Mouse (Mus musculus) embryo, embryonic 11 days (tissue): ENCODE measurements around the gene Majin.

ENCODE experiments used
- DNase-seq: peaks from one replicate; pipeline ENCODE4 v3.0.0-alpha.2; 2015

Gene Majin

DNA sequence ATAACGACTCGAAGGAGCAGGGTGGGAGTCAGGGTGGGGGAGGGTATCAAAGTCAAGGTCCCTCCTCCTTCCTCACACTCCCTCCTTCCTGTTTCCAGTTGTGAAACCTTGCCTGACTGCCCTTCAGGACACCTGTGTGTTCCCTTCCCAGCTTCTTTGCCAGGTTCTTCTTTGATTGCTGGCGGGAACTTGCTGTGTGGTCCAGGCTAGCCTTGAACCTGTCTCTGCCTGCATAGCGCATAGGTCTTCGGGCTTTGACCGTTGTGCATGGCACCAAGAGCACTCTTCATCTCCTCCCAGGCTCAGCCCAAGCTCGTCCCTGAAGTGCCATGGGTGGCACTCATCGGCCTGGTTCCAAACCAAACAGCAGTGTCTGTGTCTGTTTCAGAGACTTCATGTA is 80.8 kb downstream of the Majin start:
- no peak for DNase-seq

GRCm38 (mm10) chr19:6265727-6266182 is 81.6 kb downstream of the Majin start:
- no peak for DNase-seq

DNA sequence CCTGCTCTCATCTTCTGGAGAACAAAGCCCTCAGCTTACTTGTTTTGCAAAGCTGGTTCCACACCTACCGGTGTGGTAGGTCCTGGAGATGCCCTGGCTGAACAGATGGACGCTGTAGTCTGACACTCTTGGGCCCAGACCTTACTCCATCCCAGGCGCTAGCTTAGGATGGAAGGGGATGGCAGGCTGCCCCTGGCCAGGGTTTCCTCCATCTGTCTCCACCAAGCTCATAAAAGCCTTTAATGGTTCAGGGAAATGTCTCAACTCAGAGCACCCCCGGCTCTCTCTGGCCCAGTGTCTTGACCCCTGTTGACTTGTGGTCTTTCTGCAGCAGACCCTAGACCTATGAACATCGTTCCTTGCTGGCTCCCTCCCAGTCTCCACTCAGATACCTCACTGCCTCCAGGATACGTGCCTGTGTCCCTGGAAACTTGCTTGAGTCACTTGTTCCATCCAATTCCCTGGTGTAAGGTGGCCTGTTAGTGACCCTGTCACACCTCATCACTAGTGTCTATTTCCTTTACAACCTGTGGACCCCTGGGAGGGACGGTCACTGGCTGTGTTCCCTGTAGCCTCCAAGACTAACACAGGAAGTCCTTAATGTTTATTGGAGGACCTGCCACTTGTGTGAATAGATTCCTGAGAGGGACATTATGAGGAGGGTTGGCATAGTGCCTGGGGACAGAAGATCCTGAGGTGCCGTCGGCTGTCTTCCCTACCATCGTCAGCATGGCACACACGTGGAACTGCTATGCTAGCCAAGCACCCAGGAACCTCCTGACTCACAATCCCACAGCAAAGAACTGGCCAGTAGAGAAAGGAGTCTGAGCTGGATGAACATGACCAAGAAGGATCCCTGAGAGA is 83.3 kb downstream of the Majin start:
- no peak for DNase-seq

DNA sequence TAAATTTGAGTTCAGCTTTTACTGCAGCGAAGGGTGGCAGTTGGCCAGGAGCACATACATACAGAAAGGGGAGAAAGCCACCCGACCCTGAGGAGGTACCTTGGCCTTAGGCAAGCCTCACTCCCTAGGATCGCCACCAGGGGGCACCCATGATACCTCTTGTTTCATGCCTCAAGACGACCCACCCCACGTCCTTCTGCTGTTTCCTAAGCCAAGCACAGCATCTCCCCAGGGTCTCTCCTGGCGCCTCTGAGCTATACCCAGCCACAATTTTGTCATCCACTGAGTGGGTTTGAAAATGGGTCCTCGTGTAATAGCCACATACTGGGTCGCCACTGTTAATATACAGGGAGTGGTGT is 84.0 kb downstream of the Majin start:
- peak; percentile 89 for DNase-seq

DNA sequence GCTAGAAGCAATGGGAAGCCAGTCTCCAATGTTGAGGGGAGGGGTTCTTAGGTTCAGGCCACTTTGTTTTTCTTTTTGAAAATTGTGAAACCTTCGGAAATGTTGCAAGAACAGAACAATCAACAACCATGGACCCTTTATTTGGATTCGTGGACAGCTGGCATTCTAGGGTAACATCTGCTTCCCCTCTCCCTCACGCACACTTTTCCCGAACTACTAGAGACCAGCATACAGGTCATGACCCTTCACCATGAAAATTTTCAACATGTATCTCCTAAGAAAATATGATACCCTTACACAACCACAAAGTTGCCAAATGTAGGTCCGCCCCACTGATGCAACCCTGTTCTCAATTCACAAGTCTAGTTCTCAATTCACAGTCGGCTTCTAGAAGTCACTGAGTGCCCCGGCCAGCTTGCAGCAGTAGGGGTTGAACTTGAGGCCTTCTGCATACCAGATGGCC is 84.5 kb downstream of the Majin start:
- DNase-seq: no peak

DNA sequence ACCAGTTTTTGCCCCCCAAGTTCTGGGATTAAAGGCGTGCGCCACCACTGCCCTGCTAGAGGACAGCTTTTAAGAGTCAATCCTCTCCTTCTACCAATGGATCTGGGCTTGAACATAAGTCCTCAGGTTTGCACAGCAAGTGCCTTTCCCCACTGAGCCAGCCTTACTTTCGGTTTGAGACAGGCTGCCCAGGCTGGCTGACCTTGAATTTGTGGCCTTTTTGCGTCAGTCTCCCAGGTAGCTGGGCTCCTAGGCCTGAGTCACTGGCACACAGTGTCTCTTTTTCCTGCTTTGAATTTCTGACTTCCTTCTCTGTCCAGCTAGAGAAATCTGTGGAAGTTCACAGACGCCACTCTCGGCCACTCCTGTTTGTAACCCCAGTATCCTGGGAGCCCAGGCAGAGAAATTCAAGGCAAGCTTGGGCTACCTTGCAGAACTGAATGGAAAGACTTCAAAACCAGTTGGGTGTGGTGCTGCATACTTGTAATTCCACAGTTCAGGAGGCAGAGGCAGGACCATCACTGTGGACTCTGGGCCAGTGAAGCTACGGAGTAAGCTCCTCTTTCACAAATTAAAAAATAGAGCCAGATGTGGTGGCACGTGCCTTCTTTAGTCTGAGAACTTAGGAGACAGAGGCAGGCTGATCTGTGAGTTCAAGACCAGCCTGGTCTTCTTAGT is 85.7 kb downstream of the Majin start:
- DNase-seq: no peak

DNA sequence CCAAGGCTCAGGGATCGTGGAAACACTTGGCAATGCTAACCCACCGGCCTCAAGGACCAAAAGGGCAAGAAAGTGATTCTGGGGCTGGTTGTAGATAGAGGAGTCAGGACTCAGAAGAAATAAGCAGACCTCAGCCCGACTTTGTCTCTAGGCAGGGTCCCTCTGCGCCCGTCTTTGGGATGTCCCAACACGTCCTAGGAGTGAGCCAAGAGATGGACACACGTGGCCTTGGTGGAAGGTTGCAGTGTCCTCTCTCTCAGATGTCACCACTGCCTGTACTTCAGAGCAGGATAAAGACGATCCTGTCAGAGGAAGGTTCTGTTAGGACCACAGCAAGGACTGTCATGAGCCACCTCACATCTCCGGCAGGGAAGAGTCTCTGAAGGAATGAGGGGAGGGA is 86.5 kb downstream of the Majin start:
- no peak for DNase-seq

DNA sequence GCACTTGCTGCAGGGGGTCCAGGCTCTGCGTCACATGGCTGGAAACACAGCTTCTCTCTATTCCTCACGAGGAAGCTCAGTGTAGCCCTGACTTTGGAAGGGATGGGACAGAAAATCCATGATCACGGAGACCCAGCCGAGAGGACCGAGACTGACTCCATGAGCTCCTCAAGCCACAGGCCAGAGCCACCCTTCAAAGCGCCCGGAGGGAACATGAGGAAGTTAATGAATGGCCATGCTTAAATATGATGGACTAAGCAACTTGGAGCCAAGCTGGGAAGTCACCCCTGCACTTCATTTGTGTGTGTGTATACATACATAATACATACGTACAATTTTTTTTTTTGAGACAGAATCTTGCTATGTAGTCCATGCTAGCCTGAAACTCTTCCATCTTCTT is 87.0 kb downstream of the Majin start:
- no peak for DNase-seq

DNA sequence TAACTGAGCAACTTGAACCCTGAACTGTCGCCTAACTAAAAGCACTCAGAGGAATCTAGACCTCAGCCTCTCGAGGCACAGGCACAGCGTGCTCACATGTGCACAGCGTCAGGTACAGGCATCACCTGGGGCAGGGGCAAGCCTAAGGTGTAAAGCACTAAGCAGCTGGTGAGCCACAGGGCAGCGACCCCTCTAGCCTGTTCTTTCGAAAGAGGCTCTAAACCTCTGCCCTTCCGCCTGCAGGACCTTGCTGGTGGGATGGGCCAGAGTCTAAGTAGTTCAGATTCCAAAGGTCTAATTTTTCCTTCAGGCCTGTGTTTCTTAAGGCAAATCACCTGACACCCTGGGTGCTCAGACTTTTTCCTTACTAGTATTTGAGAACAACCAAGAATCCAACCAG is 87.9 kb downstream of the Majin start:
- DNase-seq: no peak

DNA sequence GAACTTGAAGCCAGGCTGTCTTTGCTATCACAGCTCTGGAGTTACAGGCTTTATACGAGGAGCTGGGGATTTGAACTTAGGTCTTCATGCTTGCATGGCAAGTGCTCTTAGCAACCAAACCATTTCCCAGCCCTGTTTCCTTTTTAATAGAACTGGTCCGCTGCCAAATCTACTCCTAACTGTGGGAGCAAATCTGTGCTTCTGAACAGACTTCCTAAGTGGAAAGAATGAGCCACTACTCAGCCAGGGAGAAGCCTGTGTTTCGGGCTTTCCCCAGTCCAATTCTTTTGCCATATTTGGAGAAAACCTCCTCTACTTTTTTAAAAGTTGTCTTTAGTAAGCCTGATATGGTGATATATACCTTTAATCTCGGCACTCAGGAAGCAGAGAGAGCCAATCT is 88.5 kb downstream of the Majin start:
- DNase-seq: no peak

DNA sequence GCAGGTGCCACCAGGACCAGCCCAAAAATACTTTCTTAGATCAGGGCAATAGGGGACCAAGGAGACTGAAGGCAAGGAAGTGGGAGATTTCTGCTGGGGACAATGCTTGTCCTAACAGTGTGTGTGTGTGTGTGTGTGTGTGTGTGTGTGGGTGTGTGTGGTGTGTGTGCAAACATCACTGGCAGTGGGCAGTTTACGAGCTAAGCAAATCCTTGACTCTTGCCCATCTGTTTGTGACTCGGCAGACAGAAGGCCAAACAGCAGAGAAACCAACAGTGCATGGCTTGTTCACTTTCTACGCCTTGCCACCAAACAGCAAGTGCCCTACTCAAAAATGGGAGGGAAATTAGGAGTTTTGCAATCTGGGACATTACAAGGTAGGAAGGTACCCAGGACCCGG is 89.4 kb downstream of the Majin start:
- DNase-seq: no peak
